Mouse (Mus musculus) myocyte (in vitro differentiated cells): ENCODE data around the gene Usp29. TPM values are rescaled to one million over a fixed set of nuclear protein-coding genes. Genes with fewer than 3 reads are reported as not detected.

Experiments
- H3K27me3 ChIP-seq: one replicate; pipeline ENCODE4 v1.6.1; 2011; ENCODE audit not compliant: control insufficient read depth, insufficient read depth, insufficient read length
- H3K36me3 ChIP-seq: one replicate; pipeline ENCODE4 v1.6.1; 2011; ENCODE audit not compliant: control insufficient read depth, insufficient read depth
- H3K4me2 ChIP-seq: one replicate; pipeline ENCODE4 v1.6.1; 2011; ENCODE audit warnings: low read depth, control low read depth
- H3K4me3 ChIP-seq: one replicate; pipeline ENCODE4 v1.5.1; 2011; ENCODE audit warnings: mild to moderate bottlenecking, control low read depth, moderate library complexity
- H3K79me2 ChIP-seq: one replicate; pipeline ENCODE4 v1.6.1; 2011; ENCODE audit not compliant: control insufficient read depth, insufficient read depth
- H3ac ChIP-seq: one replicate; pipeline ENCODE4 v1.6.1; 2011; ENCODE audit not compliant: control insufficient read depth, insufficient read length
- CEBPB ChIP-seq: IDR thresholded peaks from 2 replicates; pipeline ENCODE4 v1.6.1; 2011; ENCODE audit warnings: mild to moderate bottlenecking, moderate library complexity; ENCODE audit not compliant: poor library complexity, insufficient read depth, severe bottlenecking
- E2F4 ChIP-seq: IDR thresholded peaks from one replicate; pipeline ENCODE4 v1.6.1; 2011; ENCODE audit warnings: mild to moderate bottlenecking, control low read depth, moderate library complexity; ENCODE audit not compliant: insufficient read depth
- MAX ChIP-seq: IDR thresholded peaks from one replicate; pipeline ENCODE4 v1.6.1; 2011; ENCODE audit warnings: low read depth, mild to moderate bottlenecking, control low read depth
- MYOD1 ChIP-seq, 3 experiments: IDR thresholded peaks; one replicate each; pipeline ENCODE4 v1.6.1; 2011; ENCODE audit warnings: control low read depth in 2 of 3, low read depth in 2 of 3, mild to moderate bottlenecking in 2 of 3, moderate library complexity in 1 of 3; ENCODE audit not compliant: insufficient read length in 2 of 3, control insufficient read depth in 1 of 3
- MYOG ChIP-seq, 3 experiments: IDR thresholded peaks; one replicate each; pipeline ENCODE4 v1.6.1; 2011; ENCODE audit warnings: control low read depth in 2 of 3, low read depth in 2 of 3, mild to moderate bottlenecking in 2 of 3; ENCODE audit not compliant: insufficient read length in 2 of 3, control insufficient read depth in 1 of 3, insufficient read depth in 1 of 3
- POLR2A ChIP-seq: IDR thresholded peaks from one replicate; pipeline ENCODE4 v1.6.1; 2011; ENCODE audit warnings: low read depth, mild to moderate bottlenecking, control low read depth, moderate library complexity; ENCODE audit not compliant: insufficient read length
- POLR2AphosphoS2 ChIP-seq: IDR thresholded peaks from one replicate; pipeline ENCODE4 v1.6.1; 2011; ENCODE audit warnings: low read depth, control low read depth; ENCODE audit not compliant: insufficient read length
- REST ChIP-seq: IDR thresholded peaks from one replicate; pipeline ENCODE4 v1.6.1; 2011; ENCODE audit warnings: mild to moderate bottlenecking, control low read depth, moderate library complexity; ENCODE audit not compliant: insufficient read depth, insufficient read length
- SRF ChIP-seq: IDR thresholded peaks from one replicate; pipeline ENCODE4 v1.6.1; 2011; ENCODE audit warnings: low read depth; ENCODE audit not compliant: control insufficient read depth, insufficient read length
- TCF12 ChIP-seq: IDR thresholded peaks from one replicate; pipeline ENCODE4 v1.6.1; 2011; ENCODE audit warnings: mild to moderate bottlenecking, control low read depth; ENCODE audit not compliant: poor library complexity, insufficient read depth, severe bottlenecking
- TCF3 ChIP-seq: IDR thresholded peaks from one replicate; pipeline ENCODE4 v1.6.1; 2011; ENCODE audit warnings: low read depth, control low read depth; ENCODE audit not compliant: insufficient read length
- USF1 ChIP-seq: IDR thresholded peaks from one replicate; pipeline ENCODE4 v1.6.1; 2011; ENCODE audit warnings: low read depth, mild to moderate bottlenecking, control low read depth, moderate library complexity
- polyA plus RNA-seq: library from polyadenylated mRNA; unstranded; fragments of >200 nt; fragmentation: generic; extraction: Trizol; gene quantifications from one replicate; pipeline ENCODE4 v1.2.1, GENCODE M21; 2012; ENCODE audit warnings: missing spikeins

The Usp29 gene
- polyA plus RNA-seq, 1 experiment: 1.1 TPM

DNA sequence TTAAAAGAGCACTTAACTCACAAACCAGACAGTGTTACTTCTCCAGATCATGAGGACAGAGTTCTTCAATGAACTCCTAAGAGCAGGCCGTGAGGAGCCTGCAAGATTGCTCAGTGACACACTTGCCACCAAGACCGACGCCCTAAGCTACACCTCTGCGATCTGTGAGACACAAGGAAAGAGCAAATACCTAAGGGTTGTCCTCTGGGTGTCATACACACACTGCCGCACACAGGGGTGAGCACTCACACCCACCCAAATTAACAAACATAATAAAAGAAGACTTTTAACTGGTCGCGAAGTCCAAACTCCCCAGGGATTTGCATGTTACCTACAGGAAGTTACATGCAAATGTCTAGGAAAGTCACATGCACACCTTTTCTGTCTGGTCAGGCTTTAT, 170.3 kb downstream of the Usp29 start:
- Histone ChIP-seq H3K27me3 (no peaks in the 10 kb centered on the region), H3K4me2 (no peak overlapping the region), H3K36me3 (no peaks in the 10 kb centered on the region), H3ac (no peak overlapping the region), H3K4me3 (no peak overlapping the region), H3K79me2 (no peaks in the 10 kb centered on the region)
- no peak for TF ChIP-seq MYOD1 (IDR thresholded peaks at IDR 0.05; ENCODE audit: control insufficient read depth in 1 of 3, insufficient read length in 2 of 3, low read depth in 2 of 3)
- no peak for TF ChIP-seq TCF12
- no peak for TF ChIP-seq SRF
- no peak for TF ChIP-seq MYOG (IDR thresholded peaks at IDR 0.05; ENCODE audit: control insufficient read depth in 1 of 3, insufficient read depth in 1 of 3, insufficient read length in 2 of 3, low read depth in 2 of 3)
- TF ChIP-seq POLR2A: no peak
- TF ChIP-seq REST: no peak
- no peak for TF ChIP-seq TCF3
- TF ChIP-seq E2F4: no peak
- TF ChIP-seq USF1: no peak
- TF ChIP-seq CEBPB: no peak
- TF ChIP-seq POLR2AphosphoS2: no peak
- no peak for TF ChIP-seq MAX

DNA sequence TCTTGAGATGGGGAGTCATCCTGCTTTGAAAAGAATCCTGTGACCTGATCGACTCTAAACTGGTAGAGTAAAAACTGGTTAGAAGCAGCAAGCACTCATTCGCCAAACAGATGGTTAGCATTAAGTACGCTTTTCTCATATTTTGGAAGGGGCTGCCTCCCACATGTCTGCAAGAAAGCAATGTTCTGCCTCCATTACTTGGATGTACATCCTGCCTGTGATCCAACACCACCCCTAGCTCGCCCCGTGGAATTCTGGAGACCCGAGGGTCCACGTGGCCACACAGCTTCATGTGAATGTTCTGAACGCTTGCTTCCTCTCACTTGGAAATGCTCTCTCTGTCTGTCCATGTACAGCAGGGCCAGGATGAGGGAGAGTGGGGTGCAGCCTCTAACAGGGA, 173.1 kb downstream of the Usp29 start:
- no peak overlapping the region for H3ac ChIP-seq
- no peaks in the 10 kb centered on the region for H3K36me3 ChIP-seq
- no peak overlapping the region for H3K4me3 ChIP-seq
- H3K4me2 ChIP-seq: no peak overlapping the region
- no peaks in the 10 kb centered on the region for H3K27me3 ChIP-seq
- H3K79me2 ChIP-seq: no peaks in the 10 kb centered on the region
- TF ChIP-seq MYOD1 (IDR thresholded peaks at IDR 0.05; ENCODE audit: control insufficient read depth in 1 of 3, insufficient read length in 2 of 3, low read depth in 2 of 3) (no peak), MAX (no peak), POLR2A (no peak), TCF12 (no peak), E2F4 (no peak), CEBPB (no peak), SRF (no peak), TCF3 (no peak), REST (no peak), POLR2AphosphoS2 (no peak), MYOG (IDR thresholded peaks at IDR 0.05; ENCODE audit: control insufficient read depth in 1 of 3, insufficient read depth in 1 of 3, insufficient read length in 2 of 3, low read depth in 2 of 3) (no peak), USF1 (no peak)

- Histone ChIP-seq H3K4me2 (no peak overlapping the region), H3K27me3 (no peaks in the 10 kb centered on the region), H3K4me3 (no peak overlapping the region), H3K79me2 (no peaks in the 10 kb centered on the region), H3ac (no peak overlapping the region), H3K36me3 (no peaks in the 10 kb centered on the region)
- no peak for TF ChIP-seq CEBPB
- TF ChIP-seq SRF: no peak
- TF ChIP-seq MYOG (IDR thresholded peaks at IDR 0.05; ENCODE audit: control insufficient read depth in 1 of 3, insufficient read depth in 1 of 3, insufficient read length in 2 of 3, low read depth in 2 of 3): no peak
- no peak for TF ChIP-seq MAX
- TF ChIP-seq POLR2A: no peak
- no peak for TF ChIP-seq REST
- no peak for TF ChIP-seq E2F4
- no peak for TF ChIP-seq TCF3
- no peak for TF ChIP-seq POLR2AphosphoS2
- no peak for TF ChIP-seq TCF12
- no peak for TF ChIP-seq MYOD1 (IDR thresholded peaks at IDR 0.05; ENCODE audit: control insufficient read depth in 1 of 3, insufficient read length in 2 of 3, low read depth in 2 of 3)
- TF ChIP-seq USF1: no peak
These were observed 180.1 kb downstream of the Usp29 start for GRCm38 (mm10) chr7:6910527-6910926.

DNA sequence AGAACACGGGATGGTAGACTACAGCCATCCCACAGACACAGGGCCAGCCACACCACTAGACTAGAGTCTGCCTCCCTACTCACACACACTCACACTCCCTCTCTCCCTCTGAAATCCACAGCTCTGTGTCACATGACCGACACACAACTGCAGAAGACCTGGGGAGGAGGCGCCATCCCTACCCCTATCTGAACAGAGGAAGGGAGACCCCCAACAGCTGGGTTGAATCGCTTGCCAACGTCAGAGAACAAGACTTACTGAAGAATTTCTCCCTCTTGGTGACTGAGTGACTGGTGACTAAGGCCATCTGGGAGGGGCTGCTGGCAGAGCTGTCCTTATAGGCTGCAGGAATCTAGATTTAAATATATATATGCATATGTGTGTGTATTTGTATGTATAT, 181.4 kb downstream of the Usp29 start:
- H3K27me3 ChIP-seq: no peaks in the 10 kb centered on the region
- H3K4me2 ChIP-seq: no peak overlapping the region
- no peak overlapping the region for H3ac ChIP-seq
- H3K4me3 ChIP-seq: no peak overlapping the region
- H3K79me2 ChIP-seq: no peaks in the 10 kb centered on the region
- TF ChIP-seq E2F4: no peak
- peak; percentile 48 for TF ChIP-seq USF1
- H3K36me3 ChIP-seq: no peaks in the 10 kb centered on the region

- H3K4me3 ChIP-seq: peak overlapping the region; percentile 19
- TF ChIP-seq E2F4 (no peak), TCF12 (peak; percentile 98), USF1 (no peak), CEBPB (0 out of 2 replicates have a peak, but pooled peaks have one; percentile 11), MYOD1 (IDR thresholded peaks at IDR 0.05; ENCODE audit: control insufficient read depth in 1 of 3, insufficient read length in 2 of 3, low read depth in 2 of 3) (peak; percentile 72 to 100 (median 99)), REST (no peak), POLR2AphosphoS2 (no peak), SRF (no peak), TCF3 (peak; percentile 90), MAX (no peak), POLR2A (peak; percentile 53), MYOG (IDR thresholded peaks at IDR 0.05; ENCODE audit: control insufficient read depth in 1 of 3, insufficient read depth in 1 of 3, insufficient read length in 2 of 3, low read depth in 2 of 3) (peak; percentile 98 to 100 (median 99))
- H3K36me3 ChIP-seq: no peaks in the 10 kb centered on the region
- H3K27me3 ChIP-seq: no peaks in the 10 kb centered on the region
- no peaks in the 10 kb centered on the region for H3K79me2 ChIP-seq
- H3ac ChIP-seq: no peak overlapping the region
- peak overlapping the region; percentile 97 for H3K4me2 ChIP-seq
These were observed 183.3 kb downstream of the Usp29 start for GRCm38 (mm10) chr7:6913439-6914380.
